Mouse (Mus musculus): ENCODE measurements around the gene Mtif3.

Mtif3 gene

DNA sequence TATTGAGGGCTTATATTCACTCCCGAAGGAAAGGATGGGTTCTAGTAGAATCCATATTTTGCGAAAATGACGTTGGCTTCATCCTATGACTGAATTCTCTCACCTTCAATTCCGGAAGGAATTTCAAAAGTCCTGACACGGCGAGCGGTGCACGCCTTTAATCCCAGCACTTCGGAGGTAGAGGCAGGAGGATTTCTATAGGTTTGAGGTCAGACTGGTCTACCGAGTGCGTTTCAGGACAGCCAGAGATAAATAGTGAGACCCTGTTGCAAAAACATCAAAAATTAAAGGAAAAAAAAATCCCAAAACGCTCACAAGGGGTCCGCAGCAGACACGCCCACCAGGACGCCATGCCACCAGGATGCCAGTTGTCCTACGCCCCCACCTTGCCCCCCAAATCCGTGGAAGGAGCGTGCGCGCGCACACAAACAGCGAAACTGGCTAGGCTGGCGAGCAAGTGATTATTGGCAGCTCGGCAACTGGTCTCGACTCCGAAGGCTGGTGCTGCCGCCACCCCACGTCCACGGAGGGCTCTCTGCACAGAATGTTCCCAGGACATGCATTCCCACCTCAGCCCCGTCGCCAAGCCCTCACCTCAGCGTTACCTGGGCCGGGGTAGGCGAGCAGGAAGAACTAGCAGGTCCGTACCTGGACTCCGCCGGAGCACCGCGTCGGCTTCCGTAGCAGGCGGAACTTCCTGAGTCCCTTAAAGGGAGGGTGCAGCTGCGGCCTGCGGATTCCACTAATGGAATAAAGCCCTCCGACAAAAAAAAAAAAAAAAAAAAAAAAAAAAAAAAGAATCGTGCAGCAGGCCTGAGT is at the start of gene Mtif3:
TSS of gene Mtif3 (minus strand) at position 683 of the 819 bp plus-strand sequence.
- DNase-seq: peak; percentile 85

DNA sequence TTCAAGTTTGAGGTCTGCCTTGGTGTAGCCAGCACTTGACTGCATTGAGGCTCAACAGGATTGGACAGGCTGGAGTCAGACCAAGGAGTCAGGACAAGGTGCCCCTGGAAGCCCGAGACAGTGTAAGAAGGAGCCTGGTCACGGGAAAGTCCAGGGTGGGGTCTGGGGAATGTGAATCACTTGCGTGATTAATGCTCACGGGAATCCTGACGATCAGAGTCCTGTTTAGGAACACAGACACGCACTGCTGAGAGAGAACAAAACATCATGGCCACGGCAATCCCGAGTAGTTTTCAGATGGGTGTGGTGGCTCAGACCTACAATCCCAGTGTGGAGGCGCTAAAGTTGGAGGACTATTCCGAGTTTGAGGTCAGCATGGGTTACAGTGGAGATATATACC is 47.7 kb upstream of the Mtif3 start:
- no peak for DNase-seq

DNA sequence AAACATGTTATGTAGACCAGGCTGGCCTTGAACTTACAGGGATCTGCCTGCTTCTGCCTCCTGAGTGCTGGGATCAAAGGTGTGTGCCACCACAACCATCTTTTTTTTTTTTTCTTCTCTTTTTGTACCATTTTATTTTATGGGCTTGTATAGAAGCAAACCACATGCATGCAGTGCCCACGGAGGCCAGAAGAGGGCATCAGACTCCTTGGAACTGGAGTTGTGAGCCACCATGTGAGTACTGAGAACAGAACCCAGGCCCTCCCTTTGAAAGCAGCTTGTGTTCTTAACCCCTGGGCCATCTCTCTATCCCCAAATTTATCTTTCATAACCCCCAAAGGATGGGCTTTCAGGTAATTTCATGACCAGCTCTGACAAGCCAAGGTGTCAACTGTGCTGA is 39.7 kb upstream of the Mtif3 start:
- DNase-seq: no peak

DNA sequence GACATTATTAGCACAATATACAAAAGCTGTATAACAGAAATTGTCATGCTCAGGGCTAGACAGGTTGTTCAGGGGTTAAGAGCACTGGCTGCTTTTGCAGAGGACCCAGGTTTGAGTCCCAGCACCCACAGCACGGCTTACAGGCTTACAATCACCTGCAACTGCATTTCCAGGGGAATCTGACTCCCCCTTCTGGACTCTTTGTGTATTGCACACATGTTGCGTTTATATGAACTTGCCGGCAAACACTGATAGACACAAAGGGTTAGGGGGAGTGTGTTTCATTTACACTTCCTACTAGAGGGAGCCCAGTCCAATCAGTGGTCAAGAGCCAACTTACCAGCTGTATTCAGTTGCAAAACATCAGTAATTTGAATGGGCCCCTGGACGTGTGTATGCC is 37.7 kb upstream of the Mtif3 start:
- no peak for DNase-seq

DNA sequence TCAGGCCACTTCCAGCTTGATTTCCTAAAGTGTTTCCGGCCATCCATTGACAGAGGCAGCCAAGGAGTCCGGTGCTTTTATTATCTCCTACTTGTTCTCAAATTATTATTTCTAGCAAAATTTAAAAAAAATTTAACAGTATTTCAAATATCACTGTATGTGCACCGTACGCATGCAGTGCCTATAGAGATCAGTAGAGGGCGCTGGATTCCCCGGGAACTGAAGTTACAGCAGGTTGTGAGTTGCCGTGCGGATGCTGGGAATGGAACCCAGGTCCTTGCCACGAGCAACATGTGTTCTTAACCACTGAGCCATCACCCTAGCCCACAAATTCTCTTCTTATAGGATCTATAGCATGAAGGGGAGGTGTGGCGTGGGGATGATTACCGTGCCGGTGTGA is 35.2 kb upstream of the Mtif3 start:
- DNase-seq: no peak

DNA sequence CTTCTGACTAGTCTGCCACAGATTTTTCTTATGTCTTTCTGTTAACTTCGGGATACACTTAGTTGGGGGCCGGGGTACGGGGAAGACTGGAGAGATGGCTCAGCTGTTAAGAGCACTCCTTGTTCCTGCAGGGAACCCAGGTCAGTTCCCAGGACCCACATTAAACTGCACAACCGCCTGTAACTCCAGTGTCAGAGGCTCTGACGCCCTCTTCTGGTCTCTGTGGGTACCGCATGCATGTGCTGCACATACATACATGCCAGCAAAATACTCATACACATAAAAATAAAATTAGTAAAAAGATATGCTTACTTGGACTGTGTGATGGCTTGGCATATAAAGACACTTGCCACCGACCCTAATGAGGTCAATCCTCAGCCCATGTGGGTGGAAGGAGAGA is 33.2 kb upstream of the Mtif3 start:
- DNase-seq: no peak

DNA sequence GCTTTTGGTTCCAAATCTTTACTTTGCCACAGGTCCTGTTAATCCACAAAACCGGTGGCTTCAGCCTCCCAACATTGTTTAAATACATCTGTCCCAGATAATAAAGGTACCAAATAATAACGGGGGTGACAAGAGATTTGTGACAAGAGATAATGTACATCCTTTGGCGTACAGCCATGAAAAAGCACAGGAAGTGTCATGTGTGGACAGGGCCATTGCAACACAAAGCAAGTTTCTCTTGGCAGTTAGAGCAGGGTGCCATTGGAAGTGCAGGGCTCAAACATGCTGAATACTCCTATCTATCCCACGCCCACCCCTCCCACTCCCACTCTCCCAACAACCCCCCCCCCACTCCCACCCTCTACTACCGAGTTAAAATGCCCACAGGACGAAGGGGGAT is 31.4 kb upstream of the Mtif3 start:
- no peak for DNase-seq

DNA sequence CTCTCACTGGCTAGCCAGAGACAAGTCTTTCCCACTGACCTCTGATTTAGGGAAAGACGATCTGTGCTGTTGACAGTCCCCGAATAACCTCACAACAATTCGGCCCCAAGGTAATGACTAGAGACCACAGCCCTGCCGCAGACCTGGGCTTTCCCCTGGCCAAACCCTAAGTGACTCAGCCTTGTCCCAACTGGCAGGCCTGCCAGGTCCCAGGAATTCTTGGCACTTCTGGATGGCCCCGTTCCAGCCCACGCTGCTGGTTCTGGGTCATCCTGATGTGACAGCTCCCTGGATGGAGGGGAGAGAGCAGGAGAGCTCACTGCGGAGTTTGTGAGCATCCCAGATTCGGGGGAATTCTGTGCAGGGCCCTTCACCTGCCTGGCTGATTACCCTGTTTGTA is 29.9 kb upstream of the Mtif3 start:
- DNase-seq: no peak

DNA sequence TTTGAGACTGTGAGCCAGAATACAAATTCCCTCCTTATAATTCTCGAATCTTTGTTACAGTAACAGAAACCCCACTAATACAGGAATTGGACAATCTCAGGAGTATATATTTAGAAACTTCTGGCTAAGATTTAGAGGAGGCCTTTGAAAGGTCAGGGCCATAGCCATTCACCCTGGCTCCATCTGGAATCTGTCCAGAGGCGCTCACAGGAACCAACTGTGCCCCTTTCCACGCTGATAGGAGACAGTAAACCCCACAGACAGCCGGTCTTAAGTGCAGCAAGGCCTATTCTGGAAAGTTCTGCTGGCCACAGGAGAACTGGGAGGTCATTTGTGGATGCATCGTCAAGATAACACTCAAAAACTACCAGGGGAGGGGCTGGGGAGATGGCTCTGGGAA is 25.5 kb upstream of the Mtif3 start:
- no peak for DNase-seq

DNA sequence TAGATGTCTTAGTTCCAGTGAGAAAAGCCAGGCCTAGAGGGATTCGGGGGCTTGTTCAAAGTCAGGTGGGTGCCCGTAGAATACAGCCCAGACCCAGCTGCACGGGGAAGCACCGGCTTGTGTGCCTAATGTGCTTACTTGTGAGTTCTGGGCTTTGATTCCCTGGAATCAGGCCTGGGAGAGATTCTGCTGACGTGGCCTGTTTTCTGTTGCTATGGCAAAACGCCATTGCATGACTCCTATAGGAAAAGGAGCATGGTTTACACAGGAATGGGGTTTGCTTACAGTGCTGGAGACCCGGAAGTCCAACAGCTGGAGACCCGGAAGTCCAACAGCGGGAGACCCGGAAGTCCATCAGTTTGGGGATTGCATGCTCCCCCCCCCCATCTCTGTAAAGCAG is 24.0 kb upstream of the Mtif3 start:
- DNase-seq: no peak

DNA sequence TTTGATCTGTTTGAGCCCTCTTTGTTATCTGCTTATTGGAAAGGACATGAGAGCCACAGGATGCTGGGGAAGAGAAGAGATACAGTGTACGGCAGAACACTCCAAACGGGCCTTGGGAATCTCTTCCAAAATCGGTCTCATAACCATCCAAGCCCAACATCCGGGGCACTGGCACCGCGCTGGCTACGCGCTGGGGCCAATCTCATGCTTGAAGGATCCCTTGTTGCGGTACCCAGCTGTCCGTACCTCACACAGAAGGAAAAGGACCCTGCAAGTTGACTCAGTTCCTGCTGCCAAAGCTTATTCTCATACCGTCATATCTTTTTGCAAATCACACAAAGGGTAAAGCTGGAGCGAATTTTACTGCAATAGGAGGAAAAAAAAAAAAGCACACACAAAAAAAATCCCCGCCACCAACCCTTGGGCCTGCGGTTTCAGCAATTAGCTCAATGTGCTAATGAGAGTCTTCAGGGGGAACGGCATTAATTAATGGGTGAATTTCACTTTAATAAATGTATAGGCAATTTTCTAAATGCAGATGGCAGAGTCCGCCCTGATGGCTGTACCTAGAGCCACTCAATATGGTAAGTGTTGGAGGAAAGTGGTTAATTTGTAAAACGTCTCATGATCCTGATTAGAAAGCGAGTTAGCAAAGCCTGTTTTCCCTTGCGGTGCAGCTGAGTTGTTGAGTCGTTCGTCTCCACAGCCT is 22.3 kb upstream of the Mtif3 start:
- DNase-seq: no peak

DNA sequence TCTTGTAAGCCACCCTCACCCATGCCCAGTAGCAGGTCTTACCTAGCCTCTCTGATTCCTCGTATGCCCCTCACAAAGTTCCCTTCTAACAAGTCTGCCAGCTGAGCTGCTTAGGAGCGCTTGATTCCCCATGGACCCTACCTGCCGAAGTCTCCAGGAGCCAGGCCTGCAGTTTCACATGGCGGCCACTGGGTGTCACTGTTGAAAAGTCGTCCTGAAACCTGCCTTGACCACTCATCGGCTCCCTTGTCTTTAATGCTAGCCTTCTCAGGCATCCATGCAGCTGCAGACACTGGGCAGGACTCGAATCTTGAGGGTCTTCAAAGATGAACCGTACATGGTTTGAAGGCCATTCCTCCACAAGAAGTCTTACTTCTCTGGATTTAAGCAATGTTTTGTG is 19.6 kb upstream of the Mtif3 start:
- DNase-seq: peak; percentile 40

DNA sequence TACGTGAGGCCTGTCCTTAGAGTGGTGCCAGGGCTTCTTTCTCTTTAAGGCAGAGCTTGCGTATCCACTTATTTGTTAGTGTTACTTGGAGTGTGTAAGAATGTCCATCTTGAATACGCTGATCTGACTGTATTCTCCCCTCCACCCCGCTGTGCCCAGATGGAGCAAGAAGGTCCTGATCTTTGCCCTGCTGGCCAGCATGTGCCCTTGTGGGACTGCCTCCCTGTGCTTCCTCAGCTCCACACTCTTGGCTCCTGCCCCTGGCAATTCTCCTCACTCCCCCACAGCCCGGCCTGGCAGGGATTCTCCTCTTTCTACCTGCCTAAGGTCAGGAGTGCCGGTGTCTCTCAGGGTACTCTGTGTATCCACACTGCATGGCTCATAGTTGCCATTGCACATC is 17.8 kb upstream of the Mtif3 start:
- DNase-seq: no peak

DNA sequence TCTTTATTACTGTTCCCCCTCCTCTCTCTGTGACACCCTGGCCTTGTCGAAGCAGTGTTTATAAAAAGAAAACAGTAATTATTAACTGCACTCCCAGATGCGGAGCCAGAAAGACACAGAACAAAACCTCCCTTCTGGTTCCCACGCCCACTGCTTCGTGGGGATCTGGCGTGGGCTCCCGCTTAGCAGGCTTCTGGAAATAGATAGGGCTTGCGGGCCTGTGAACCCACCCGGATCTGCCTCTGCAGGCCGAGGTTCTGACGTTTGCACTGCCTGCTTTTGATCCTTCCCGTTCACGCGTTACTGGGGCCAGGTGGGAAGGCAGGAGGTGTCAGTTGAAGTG is 11.2 kb upstream of the Mtif3 start:
- DNase-seq: no peak

DNA sequence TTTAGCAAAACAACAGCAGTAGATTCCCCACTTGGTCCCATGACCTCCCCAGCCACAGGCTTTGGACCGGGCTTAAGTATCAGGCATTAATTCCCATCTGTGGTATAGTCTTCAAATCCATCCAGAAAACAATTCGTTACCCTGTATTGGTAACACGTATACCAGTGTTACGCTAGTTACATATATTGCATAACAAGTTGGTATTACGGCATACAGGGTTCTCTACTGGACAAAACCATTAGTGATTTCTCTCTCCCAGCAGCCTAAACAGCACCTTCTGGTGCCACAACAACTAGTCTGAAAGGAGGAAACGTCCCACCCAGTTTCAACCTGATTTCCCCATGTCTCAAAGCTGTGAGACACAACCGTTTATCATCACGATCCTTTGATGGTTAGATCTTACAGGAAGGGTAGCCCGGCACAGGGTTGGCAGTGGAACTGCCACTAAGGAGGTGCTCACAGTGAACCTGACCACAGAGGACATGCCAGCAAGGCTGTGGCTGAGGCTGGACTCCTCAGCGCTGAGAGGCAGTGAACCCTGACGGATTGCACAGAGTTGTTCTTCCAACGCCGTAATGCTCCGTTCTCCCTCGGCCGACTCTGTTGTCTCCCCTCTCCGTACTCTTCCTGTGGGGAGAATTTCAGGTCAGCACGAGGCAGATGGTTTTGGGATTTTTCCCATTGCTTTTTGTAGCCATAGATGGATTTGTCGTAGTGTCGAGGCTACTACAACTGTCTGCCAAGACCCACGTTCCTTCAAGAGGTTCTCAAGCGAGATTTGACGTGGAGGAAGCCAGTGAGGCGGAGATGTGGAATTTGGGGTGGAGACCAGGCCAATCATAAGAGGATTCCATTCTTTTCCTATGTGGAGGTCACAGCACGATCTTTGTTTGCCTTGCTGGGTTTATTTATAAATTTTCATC is 10.5 kb upstream of the Mtif3 start:
- DNase-seq: no peak

DNA sequence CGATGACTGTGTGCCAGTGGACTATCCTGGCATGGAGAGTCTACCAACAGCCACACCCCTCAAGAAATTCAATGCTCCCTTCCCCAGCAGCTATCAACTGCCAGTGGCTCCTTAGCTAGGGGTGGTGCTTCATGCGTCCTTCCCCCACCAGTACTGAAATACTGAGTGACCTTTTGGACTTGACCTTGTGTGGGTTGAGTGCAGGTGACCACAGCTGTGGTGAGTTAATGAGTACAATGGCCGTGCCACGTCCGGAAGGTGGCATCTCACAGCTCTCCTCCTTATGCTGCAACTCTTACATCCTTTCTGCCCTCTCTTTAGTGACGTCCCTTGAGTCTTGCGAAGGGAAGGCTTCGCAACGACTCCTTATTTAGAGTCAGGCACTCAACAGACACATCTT is 9.8 kb upstream of the Mtif3 start:
- no peak for DNase-seq

DNA sequence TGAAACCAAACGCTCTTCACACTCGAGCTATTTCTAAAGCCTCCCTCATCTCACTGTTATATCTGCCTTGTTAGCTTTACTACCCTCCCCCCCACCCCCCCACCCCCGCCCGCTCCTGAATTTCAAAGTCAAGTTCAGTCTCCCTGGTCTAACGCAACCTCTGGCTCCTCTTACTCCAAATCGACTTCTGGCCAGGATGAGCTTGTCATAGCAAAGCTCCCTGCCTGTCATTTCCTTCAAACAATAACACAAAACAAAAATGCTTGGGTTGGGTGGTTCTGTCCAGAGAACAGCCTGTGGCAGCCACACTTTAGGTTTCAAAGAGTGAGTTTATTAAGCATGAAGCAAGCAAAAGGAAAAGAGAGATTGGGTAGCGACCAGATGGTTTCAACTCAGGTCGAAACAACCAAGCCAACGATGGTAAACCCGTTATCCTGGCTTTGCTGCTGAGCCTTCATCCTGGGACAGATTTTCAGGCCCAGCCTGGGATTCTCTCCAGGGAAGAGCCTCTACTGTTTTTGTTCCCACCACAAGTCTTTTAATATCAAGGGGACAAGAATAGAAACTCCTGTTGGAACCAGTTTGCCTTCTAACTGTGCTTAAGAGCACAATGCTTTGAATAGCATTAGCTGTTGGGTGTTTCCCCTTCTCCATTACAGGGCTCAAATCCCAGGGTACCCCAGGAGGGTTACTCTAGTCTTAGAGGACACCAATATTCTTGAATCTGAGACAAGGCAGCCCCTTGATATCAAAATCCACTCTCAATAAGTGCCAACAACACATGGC is 8.4 kb upstream of the Mtif3 start:
- DNase-seq: no peak

DNA sequence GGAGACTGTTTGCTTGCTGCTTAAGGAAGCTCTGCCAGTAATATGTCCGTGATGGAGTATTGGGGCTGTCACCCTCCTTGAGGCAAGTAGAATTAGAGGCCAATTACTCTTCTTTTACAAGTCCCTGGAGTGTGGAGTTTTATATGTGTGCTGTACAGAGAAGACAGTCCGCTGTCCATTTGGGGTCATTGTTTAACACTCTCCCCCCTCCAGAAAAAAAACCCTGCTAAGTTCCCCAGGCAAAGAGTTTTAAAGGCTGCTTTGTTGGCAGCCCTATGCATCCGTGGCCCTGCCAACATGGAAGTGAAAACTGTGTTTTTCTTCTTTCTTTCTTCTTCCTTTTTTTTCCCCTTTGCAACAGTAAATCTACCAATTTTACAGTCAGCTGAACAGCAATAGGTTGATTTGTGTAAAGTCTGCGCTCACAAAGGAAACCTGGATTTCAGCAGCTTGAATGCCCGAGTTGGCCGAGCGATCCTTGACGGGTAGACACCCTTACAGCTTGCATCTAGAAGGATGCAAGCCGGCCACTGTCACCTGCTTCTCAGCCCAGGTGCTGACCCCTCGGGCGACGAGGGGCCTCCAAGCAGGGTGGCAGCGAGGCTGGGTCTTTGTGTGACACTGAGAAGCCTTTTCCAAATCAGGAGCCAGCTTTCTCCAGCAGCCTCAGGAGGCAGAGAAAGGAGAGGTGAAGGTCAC is 5.2 kb upstream of the Mtif3 start:
- DNase-seq: no peak

DNA sequence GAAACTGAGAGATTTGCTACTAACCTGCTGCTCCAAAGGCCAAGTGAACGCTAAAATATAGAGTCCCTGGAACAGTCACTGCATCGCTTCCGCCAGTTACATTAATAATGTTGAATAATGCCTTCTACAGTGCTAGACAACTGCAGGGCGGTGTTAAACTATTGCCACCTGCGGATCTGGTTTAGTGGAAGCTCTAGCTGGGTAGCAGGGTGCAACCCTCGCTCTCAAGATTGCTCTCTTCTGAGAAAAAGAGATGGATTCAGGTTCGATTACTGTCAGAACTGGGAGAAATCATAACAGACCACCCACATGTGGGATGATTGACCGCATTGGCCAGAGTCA is 308 bp upstream of the Mtif3 start:
- no peak for DNase-seq

DNA sequence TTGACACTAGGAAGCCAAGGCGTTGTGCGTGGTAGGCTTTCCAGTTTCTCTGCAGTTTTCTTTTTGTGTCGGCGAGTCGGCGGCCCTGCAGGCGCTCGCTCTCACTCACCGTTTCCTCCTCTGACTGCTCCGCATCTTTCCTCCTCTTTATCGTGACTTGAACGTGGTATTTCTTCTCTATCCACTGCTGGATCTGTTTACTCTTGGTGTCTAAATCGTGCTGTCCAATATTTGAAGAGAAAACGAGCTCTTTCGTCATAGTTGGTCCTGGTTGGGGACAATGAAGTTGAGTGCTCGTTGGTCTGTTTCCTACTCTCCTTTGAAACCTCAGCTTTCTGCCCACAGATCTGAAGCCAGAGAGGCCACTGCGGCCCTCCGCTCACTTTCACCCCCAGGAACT is 6.9 kb downstream of the Mtif3 start:
- no peak for DNase-seq

DNA sequence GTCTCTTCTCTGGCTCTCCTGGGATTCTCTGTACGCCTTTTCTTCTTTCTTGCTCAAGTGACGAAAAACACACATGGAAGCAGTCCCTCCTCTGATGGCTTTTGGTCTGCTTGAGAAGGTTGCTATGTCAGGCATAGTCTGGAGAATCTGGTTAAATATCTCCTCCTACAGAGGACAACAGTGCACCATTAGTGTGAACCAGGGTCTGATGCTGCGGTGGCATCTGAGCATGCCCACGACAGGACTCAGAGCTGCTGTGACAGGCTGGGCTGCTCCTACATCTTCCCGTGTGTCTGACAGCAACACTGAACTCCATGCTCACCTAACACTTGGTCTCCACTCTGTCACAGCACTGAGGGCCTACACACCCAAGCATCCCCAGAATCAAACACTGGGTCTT is 7.9 kb downstream of the Mtif3 start:
- DNase-seq: no peak

DNA sequence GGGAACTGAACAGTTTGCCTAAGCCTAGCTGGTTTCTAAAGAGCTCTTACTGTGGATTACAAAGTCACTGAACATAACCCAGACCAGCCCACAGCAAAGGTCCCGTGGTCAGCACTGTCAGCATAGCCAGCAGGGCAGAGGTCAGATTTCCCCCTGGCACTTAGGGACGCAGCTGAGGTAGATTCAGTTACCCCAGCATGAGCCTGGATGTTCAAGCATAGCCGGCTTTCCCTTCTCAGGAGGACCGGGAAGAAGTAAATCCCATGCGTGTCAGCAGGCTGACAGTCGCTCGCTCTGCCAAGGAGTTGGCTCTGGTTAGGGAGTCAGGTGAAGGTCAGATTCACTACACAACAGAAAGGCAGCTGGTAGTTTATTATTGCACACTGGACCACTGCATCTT is 9.0 kb downstream of the Mtif3 start:
- DNase-seq: no peak
